Mouse (Mus musculus) CH12.LX (cell line): ENCODE results near the gene Mnt. TPM values are rescaled to one million over a fixed set of nuclear protein-coding genes. Genes with fewer than 3 reads are reported as not detected.

ENCODE experiments used
- DNase-seq: peaks from one replicate; pipeline ENCODE4 v3.0.0-alpha.2; 2013; ENCODE audit errors: extremely low read depth
- H3K27ac ChIP-seq: 2 replicates; pipeline ENCODE4 v1.5.1; 2012; ENCODE audit warnings: low read depth, mild to moderate bottlenecking, control low read depth, moderate library complexity; ENCODE audit not compliant: insufficient read depth
- H3K27me3 ChIP-seq: replicated peaks from 2 replicates; pipeline ENCODE3; 2012; ENCODE audit warnings: inconsistent platforms
- H3K36me3 ChIP-seq, 2 experiments: replicated peaks in 1 of 2; 2 replicates each; pipeline versions ENCODE3 to v1.6.1; 2012; ENCODE audit warnings: inconsistent platforms in 1 of 2, low read length in 1 of 2, mild to moderate bottlenecking in 1 of 2, mixed read lengths in 1 of 2, moderate library complexity in 1 of 2; ENCODE audit not compliant: control insufficient read depth in 1 of 2, insufficient read depth in 1 of 2
- H3K4me1 ChIP-seq, 2 experiments: 2 replicates each; pipeline ENCODE4 v1.6.1; 2012; ENCODE audit warnings: inconsistent platforms in 1 of 2, moderate library complexity in 1 of 2; ENCODE audit not compliant: insufficient read depth in 2 of 2, control insufficient read depth in 1 of 2
- H3K4me2 ChIP-seq: 2 replicates; pipeline ENCODE4 v1.6.1; 2012; ENCODE audit warnings: low read depth, mild to moderate bottlenecking, control low read depth; ENCODE audit not compliant: poor library complexity, insufficient read depth, severe bottlenecking
- H3K4me3 ChIP-seq, 3 experiments: fragments of 150-350 bp in 1 of 3; sonication (generic) in 1 of 3; replicated peaks in 1 of 3; 2 replicates each; pipeline versions ENCODE3 to v1.5.1; 2011 to 2012; ENCODE audit warnings: low read depth in 2 of 3, low read length in 2 of 3, mild to moderate bottlenecking in 2 of 3, moderate library complexity in 2 of 3, control low read depth in 1 of 3, improper control_type of control experiment in 1 of 3, inconsistent platforms in 1 of 3, mixed read lengths in 1 of 3; ENCODE audit not compliant: poor library complexity in 1 of 3
- H3K79me2 ChIP-seq: replicated peaks from 2 replicates; pipeline ENCODE4 v1.6.1; 2012; ENCODE audit warnings: mild to moderate bottlenecking, moderate library complexity; ENCODE audit not compliant: control insufficient read depth, poor library complexity, insufficient read depth, severe bottlenecking; ENCODE audit errors: extremely low read depth
- H3K9ac ChIP-seq: 2 replicates; pipeline ENCODE4 v1.6.1; 2012; ENCODE audit warnings: low read depth, mild to moderate bottlenecking, control low read depth, moderate library complexity; ENCODE audit not compliant: insufficient read depth
- H3K9me3 ChIP-seq: replicated peaks from 2 replicates; pipeline ENCODE3; 2012; ENCODE audit warnings: low read length, inconsistent platforms, mixed read lengths
- BHLHE40 ChIP-seq: IDR thresholded peaks from 2 replicates; pipeline ENCODE4 v1.6.1; 2011; ENCODE audit warnings: mild to moderate bottlenecking, low read depth, low read length, improper control_type of control experiment
- CTCF ChIP-seq, 2 experiments: IDR thresholded peaks in 1 of 2; conservative IDR thresholded peaks in 1 of 2; 2 replicates each; pipeline ENCODE4 v1.5.1; 2011 to 2012; ENCODE audit warnings: low read depth in 2 of 2, low read length in 2 of 2, improper control_type of control experiment in 1 of 2, inconsistent platforms in 1 of 2, mild to moderate bottlenecking in 1 of 2, moderate library complexity in 1 of 2
- EP300 ChIP-seq: IDR thresholded peaks from 2 replicates; pipeline ENCODE4 v1.6.1; 2011; ENCODE audit warnings: low read length, improper control_type of control experiment
- ETS1 ChIP-seq: conservative IDR thresholded peaks from 2 replicates; pipeline ENCODE4 v1.6.1; 2012; ENCODE audit warnings: low read depth, mild to moderate bottlenecking, inconsistent platforms, low read length, improper control_type of control experiment, moderate library complexity
- IRF4 ChIP-seq: IDR thresholded peaks from 2 replicates; pipeline ENCODE4 v1.6.1; 2014; ENCODE audit warnings: low read depth, mild to moderate bottlenecking, inconsistent platforms, low read length, improper control_type of control experiment
- JUND ChIP-seq: conservative IDR thresholded peaks from 2 replicates; pipeline ENCODE4 v1.6.1; 2011; ENCODE audit warnings: low read depth, low read length, improper control_type of control experiment
- MAFK ChIP-seq: IDR thresholded peaks from 2 replicates; pipeline ENCODE4 v1.6.1; 2011; ENCODE audit warnings: low read length, improper control_type of control experiment; ENCODE audit not compliant: insufficient replicate concordance
- MAX ChIP-seq: IDR thresholded peaks from 2 replicates; pipeline ENCODE4 v1.6.1; 2011; ENCODE audit warnings: low read length, improper control_type of control experiment
- MEF2A ChIP-seq: IDR thresholded peaks from 2 replicates; pipeline ENCODE4 v1.6.1; 2014; ENCODE audit warnings: low read depth, mild to moderate bottlenecking, inconsistent platforms, low read length, improper control_type of control experiment, borderline replicate concordance
- MXI1 ChIP-seq: IDR thresholded peaks from 2 replicates; pipeline ENCODE4 v1.6.1; 2011; ENCODE audit warnings: mild to moderate bottlenecking, low read depth, low read length, improper control_type of control experiment
- NRF1 ChIP-seq: IDR thresholded peaks from 2 replicates; pipeline ENCODE4 v1.6.1; 2014; ENCODE audit warnings: low read depth, mild to moderate bottlenecking, inconsistent platforms, low read length, improper control_type of control experiment, moderate library complexity
- RAD21 ChIP-seq: IDR thresholded peaks from 2 replicates; pipeline ENCODE4 v1.6.1; 2011; ENCODE audit warnings: low read depth, mild to moderate bottlenecking, low read length, improper control_type of control experiment, moderate library complexity
- SMC3 ChIP-seq: IDR thresholded peaks from 2 replicates; pipeline ENCODE4 v1.6.1; 2011; ENCODE audit warnings: low read depth, low read length, improper control_type of control experiment
- TCF12 ChIP-seq: IDR thresholded peaks from 2 replicates; pipeline ENCODE4 v1.6.1; 2014; ENCODE audit warnings: low read depth, mild to moderate bottlenecking, inconsistent platforms, low read length, improper control_type of control experiment
- USF2 ChIP-seq: conservative IDR thresholded peaks from 2 replicates; pipeline ENCODE4 v1.6.1; 2011; ENCODE audit warnings: low read depth, low read length, improper control_type of control experiment
- ZNF384 ChIP-seq: IDR thresholded peaks from 2 replicates; pipeline ENCODE4 v1.6.1; 2012; ENCODE audit warnings: low read depth, low read length, improper control_type of control experiment, inconsistent platforms
- dilution Hi-C: fragments of 300-500 bp; cut with MboI; formaldehyde crosslinking; loops from 2 replicates; pipeline ENCODE4 v1.14.3; 2020; ENCODE audit warnings: low sequenced_read_pairs; ENCODE audit not compliant: extremely low pct_unique_long_range_greater_than_20kb, extremely low pct_ligation_motif_present
- in situ Hi-C: fragments of 300-500 bp; cut with MboI; formaldehyde crosslinking; loops from 3 replicates; pipeline ENCODE4 v1.14.3; 2019; ENCODE audit warnings: low sequenced_read_pairs, low pct_ligation_motif_present, low pct_unique_long_range_greater_than_20kb, mixed read lengths
- polyA plus RNA-seq: library from polyadenylated mRNA; unstranded; fragments of >175 nt; gene quantifications from 2 replicates; pipeline ENCODE4 v1.2.1, GENCODE M21; 2012; ENCODE audit warnings: low read depth; ENCODE audit not compliant: insufficient read length
- total RNA-seq, 2 experiments: library from RNA; depleted of rRNA; stranded (reverse); fragments of 300-350 nt in 1 of 2; fragments of >200 nt in 1 of 2; gene quantifications; 2 replicates each; pipeline ENCODE4 v1.2.3; 2012 to 2014

Gene Mnt
- total and polyA plus RNA-seq, 3 experiments = 1.6 to 30.6 (median 4.7) TPM

DNA sequence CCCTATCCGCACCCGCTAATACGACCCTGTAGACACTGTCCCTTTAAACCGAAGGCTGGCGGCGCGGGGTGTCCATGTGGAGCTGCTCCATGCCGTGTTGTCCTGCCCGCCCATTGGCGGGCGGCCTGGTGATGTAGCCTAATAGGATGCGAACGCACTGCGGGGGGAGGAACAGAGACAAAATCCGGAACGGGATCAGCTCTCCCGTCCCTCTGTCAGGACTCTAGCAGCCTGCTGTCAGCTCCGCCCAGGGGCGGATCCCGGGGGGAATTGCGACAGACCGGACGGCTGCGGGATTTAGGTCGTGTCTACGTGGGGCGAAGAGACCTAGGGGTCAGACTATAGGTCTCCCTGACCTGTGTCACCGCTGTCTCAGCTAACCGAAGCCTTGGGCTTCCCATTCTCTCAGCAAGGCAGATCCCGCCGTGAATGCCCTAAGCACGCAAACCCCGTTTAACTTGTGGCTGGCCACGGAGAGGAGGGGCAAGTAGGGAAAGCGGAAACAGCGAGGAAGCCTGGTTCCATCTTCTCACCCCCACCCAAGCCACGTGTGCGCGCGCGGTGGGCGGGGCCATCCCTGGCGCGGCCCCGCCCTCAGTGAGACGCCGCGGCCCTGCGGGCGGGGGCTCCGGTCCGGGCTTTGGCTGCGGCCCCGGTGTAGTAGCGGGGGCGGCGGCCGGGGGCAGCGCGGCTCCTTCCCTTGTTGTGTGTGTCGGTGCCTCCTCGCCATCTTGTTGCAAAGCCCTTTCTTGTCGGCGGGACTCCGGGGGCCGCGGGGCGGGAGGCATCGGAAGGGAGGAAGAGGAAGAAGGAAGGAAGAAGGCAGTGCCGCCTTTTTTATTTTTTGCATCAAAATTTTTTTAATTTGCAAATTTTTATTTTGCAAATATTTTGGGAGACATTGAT lies at the start of gene Mnt (continued):
- no peak for TF ChIP-seq CTCF (conservative IDR thresholded peaks at IDR 0.05 in 1 of 2, IDR thresholded peaks at IDR 0.05 in 1 of 2; ENCODE audit: low read depth in 2 of 2, low read length in 2 of 2)

DNA sequence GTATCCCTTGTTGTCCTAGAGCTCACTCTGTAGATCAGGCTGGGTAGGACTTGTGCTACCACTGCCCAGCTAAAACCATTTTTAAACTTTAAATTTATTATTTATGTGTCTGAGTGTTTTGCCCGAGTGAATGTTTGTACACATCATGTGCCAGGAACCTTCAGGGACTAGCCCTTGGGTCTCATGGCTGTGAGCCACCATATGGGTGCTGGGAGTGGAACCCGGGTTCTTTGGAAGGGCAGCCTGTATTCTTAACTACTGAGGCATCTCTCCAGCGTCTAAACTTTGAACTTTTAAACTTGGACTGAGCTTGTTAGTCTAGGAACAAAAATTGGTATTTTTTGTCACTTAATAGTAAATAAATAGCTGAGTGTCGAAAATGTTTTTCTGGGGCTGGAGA lies 37.8 kb upstream of the Mnt start:
- no peaks in the 10 kb centered on the region for H3K9me3 ChIP-seq
- no peaks in the 10 kb centered on the region for H3K27me3 ChIP-seq
- H3K36me3 ChIP-seq = peaks cover 58 to 91% of the 10 kb centered on the region in 2 experiments
- H3K4me3 ChIP-seq = no peak overlapping the region
- H3K27ac ChIP-seq = no peak overlapping the region
- TF ChIP-seq ZNF384 = no peak
- TF ChIP-seq MAX = no peak
- TF ChIP-seq BHLHE40 = no peak
- TF ChIP-seq IRF4 = no peak
- TF ChIP-seq MAFK = no peak
- TF ChIP-seq NRF1 = no peak
- no peak for TF ChIP-seq JUND
- TF ChIP-seq SMC3 = no peak
- TF ChIP-seq MXI1 = no peak
- TF ChIP-seq USF2 = no peak
- TF ChIP-seq TCF12 = no peak
- no peak for DNase-seq
- peaks cover 22% of the 10 kb centered on the region for H3K79me2 ChIP-seq
- H3K9ac ChIP-seq = no peak overlapping the region
- no peak overlapping the region for H3K4me2 ChIP-seq
- H3K4me1 ChIP-seq = no peaks in the 10 kb centered on the region
- in situ Hi-C loops = no loop called here
- dilution Hi-C loops = no loop called here

DNA sequence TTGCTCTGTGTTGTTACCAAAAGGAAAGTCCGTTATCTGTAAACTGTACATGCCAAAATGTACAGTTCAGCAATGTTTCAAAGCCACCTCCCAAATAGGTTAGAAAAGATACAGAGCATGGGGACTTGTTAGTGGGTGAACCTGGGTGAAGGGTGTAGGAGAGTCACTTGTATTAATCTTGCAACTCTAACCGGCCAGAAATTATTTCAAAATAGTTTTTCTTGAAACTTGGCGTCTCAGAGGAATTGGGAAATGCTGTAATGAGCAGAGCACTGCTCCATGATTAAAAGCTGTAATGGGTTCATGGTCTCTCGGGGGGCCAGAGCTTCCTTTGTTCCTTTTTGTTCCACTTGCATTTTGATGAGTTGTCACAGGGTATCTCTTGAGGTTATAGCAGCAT lies 30.1 kb upstream of the Mnt start:
- TF ChIP-seq RAD21 (no peak), IRF4 (peak; percentile 71), MEF2A (peak; percentile 40; the same call in 1 of the 2 replicates), BHLHE40 (0 out of 2 replicates have a peak, but pooled peaks have one; percentile 4), ETS1 (peak; percentile 7; the same call in 1 of the 2 replicates), EP300 (peak; percentile 74)
- Histone ChIP-seq H3K4me2 (peak overlapping the region; percentile 31; the same call in 1 of the 2 replicates), H3K27ac (peak overlapping the region; percentile 36; the same call in 1 of the 2 replicates), H3K27me3 (no peaks in the 10 kb centered on the region), H3K4me3 (no peak overlapping the region), H3K79me2 (peaks cover 20% of the 10 kb centered on the region), H3K36me3 (peaks cover 53 to 83% of the 10 kb centered on the region in 2 experiments), H3K9ac (no peak overlapping the region), H3K4me1 (peaks cover 4 to 30% of the 10 kb centered on the region in 2 experiments; a peak in 2 of 4 replicates), H3K9me3 (no peaks in the 10 kb centered on the region)
- in situ Hi-C loops (no loop called here), dilution Hi-C loops (no loop called here)
- peak; percentile 77 for DNase-seq
